Mouse (Mus musculus) thymus, postnatal 14 days (tissue): ENCODE measurements around the gene Rbfox1.

Experiments
- DNase-seq: peaks from one replicate; pipeline ENCODE4 v3.0.0; 2021

Gene Rbfox1

GRCm38 (mm10) chr16:6099598-6099997, 214.4 kb downstream of the Rbfox1 start:
- no peak for DNase-seq

GRCm38 (mm10) chr16:6100421-6100877, 215.3 kb downstream of the Rbfox1 start:
- no peak for DNase-seq

GRCm38 (mm10) chr16:6103713-6104112, 218.6 kb downstream of the Rbfox1 start:
- DNase-seq = no peak

- no peak for DNase-seq
Measured at GRCm38 (mm10) chr16:6110121-6110520, 225.0 kb downstream of the Rbfox1 start.

GRCm38 (mm10) chr16:6113836-6114475, 228.8 kb downstream of the Rbfox1 start:
- no peak for DNase-seq

GRCm38 (mm10) chr16:6119472-6119871, 234.3 kb downstream of the Rbfox1 start:
- DNase-seq = no peak

GRCm38 (mm10) chr16:6121232-6121631, 236.1 kb downstream of the Rbfox1 start:
- DNase-seq = no peak

- no peak for DNase-seq
Measured at GRCm38 (mm10) chr16:6122859-6123258, 237.7 kb downstream of the Rbfox1 start.

GRCm38 (mm10) chr16:6128314-6128713, 243.2 kb downstream of the Rbfox1 start:
- no peak for DNase-seq

- DNase-seq = no peak
Measured at GRCm38 (mm10) chr16:6135016-6135415, 249.9 kb downstream of the Rbfox1 start.

GRCm38 (mm10) chr16:6139432-6139831, 254.3 kb downstream of the Rbfox1 start:
- no peak for DNase-seq

GRCm38 (mm10) chr16:6147957-6148356, 262.8 kb downstream of the Rbfox1 start:
- DNase-seq = no peak

GRCm38 (mm10) chr16:6149345-6149744, 264.2 kb downstream of the Rbfox1 start:
- no peak for DNase-seq

- no peak for DNase-seq
Measured at GRCm38 (mm10) chr16:6155556-6155955, 270.4 kb downstream of the Rbfox1 start.

GRCm38 (mm10) chr16:6164476-6164875, 279.3 kb downstream of the Rbfox1 start:
- DNase-seq = no peak

- no peak for DNase-seq
Measured at GRCm38 (mm10) chr16:6169346-6169745, 284.2 kb downstream of the Rbfox1 start.

GRCm38 (mm10) chr16:6180819-6181218, 295.7 kb downstream of the Rbfox1 start:
- no peak for DNase-seq

- DNase-seq = no peak
Measured at GRCm38 (mm10) chr16:6182329-6182728, 297.2 kb downstream of the Rbfox1 start.

- DNase-seq = no peak
Measured at GRCm38 (mm10) chr16:6192358-6192757, 307.2 kb downstream of the Rbfox1 start.

- no peak for DNase-seq
Measured at GRCm38 (mm10) chr16:6206431-6206830, 321.3 kb downstream of the Rbfox1 start.

GRCm38 (mm10) chr16:6212916-6213315, 327.8 kb downstream of the Rbfox1 start:
- DNase-seq = no peak

GRCm38 (mm10) chr16:6227449-6227848, 342.3 kb downstream of the Rbfox1 start:
- no peak for DNase-seq

GRCm38 (mm10) chr16:6232966-6233365, 347.8 kb downstream of the Rbfox1 start:
- DNase-seq = no peak

GRCm38 (mm10) chr16:6241393-6241792, 356.2 kb downstream of the Rbfox1 start:
- no peak for DNase-seq

GRCm38 (mm10) chr16:6242468-6242867, 357.3 kb downstream of the Rbfox1 start:
- no peak for DNase-seq
